Mouse (Mus musculus) liver, adult 2 months (tissue): ENCODE measurements around the gene Castor1.

Experiments
- CTCF ChIP-seq: fragments of 200-500 bp; IDR thresholded peaks from 2 replicates; pipeline ENCODE4 v1.5.1; 2011; ENCODE audit warnings: low read depth, low read length, control low read depth
- POLR2A ChIP-seq: fragments of 200-500 bp; IDR thresholded peaks from 2 replicates; pipeline ENCODE4 v1.6.1; 2011; ENCODE audit warnings: low read length, control low read depth; ENCODE audit not compliant: insufficient read depth; ENCODE audit errors: extremely low read depth

DNA sequence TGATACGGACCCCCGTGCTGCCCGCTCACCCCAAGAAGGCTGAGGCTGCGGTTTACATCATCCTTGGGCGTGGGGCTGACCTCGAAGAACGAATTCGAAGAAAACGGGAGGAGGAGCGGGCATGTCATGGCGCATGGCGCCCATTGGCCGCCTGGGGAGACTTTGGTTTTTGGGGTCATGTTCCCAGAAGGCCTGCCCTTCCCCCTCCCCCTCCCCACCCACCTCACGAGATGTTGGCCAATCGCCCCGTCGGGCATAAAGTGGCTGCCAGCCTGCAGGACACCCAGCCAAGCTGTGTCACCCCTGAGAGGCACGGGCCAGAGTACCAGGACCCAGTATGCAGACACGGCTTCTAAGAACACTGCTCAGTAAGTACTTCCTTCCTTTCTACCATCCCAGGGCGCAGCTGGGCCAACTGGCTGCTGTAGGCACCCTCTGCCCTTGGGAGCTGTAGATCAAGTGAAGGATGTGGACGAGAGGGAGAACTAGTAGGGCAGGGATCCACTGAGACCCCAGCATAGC lies 18.6 kb downstream of the Castor1 start:
- no peak for TF ChIP-seq POLR2A
- TF ChIP-seq CTCF: no peak
